Mouse (Mus musculus) forebrain, embryonic 13.5 days (tissue): ENCODE measurements around the gene Fjx1. TPM values are rescaled to one million over a fixed set of nuclear protein-coding genes. Genes with fewer than 3 reads are reported as not detected.

Experiments used
- ATAC-seq: fragments of 200-750 bp; cut with Nextera tagmentation; 2 replicates; pipeline ENCODE4 v1.8.0; 2017
- H3K27ac ChIP-seq: fragments of 300-500 bp; sonication (generic); 2 replicates; pipeline ENCODE4 v1.5.1; 2015; ENCODE audit warnings: inconsistent platforms, mild to moderate bottlenecking, moderate library complexity
- H3K27me3 ChIP-seq: fragments of 300-500 bp; sonication (generic); 2 replicates; pipeline ENCODE4 v1.6.1; 2015; ENCODE audit warnings: mild to moderate bottlenecking, inconsistent platforms
- H3K36me3 ChIP-seq: fragments of 300-500 bp; sonication (generic); 2 replicates; pipeline ENCODE4 v1.6.1; 2015; ENCODE audit warnings: mild to moderate bottlenecking, inconsistent platforms; ENCODE audit not compliant: poor library complexity, severe bottlenecking
- H3K4me1 ChIP-seq: fragments of 300-500 bp; sonication (generic); 2 replicates; pipeline ENCODE4 v1.6.1; 2015; ENCODE audit warnings: inconsistent platforms
- H3K4me2 ChIP-seq: fragments of 300-500 bp; sonication (generic); 2 replicates; pipeline ENCODE4 v1.6.1; 2015; ENCODE audit warnings: inconsistent platforms, mild to moderate bottlenecking, moderate library complexity
- H3K4me3 ChIP-seq: fragments of 300-500 bp; sonication (generic); 2 replicates; pipeline ENCODE4 v1.5.1; 2015; ENCODE audit warnings: mild to moderate bottlenecking, inconsistent platforms
- H3K9ac ChIP-seq: fragments of 300-500 bp; sonication (generic); 2 replicates; pipeline ENCODE4 v1.6.1; 2015; ENCODE audit warnings: mild to moderate bottlenecking, inconsistent platforms
- H3K9me3 ChIP-seq: fragments of 300-500 bp; sonication (generic); replicated peaks from 2 replicates; pipeline ENCODE4 v1.6.1; 2016; ENCODE audit warnings: inconsistent platforms
- WGBS: fragments of 180-500 bp; shearing (Covaris S2); methylation state at CpG from one replicate; pipeline ENCODE4 v1.1.7; 2015; 5-methylcytosine and 5-hydroxymethylcytosine counted together
- polyA plus RNA-seq: library from polyadenylated mRNA; unstranded; fragments of >200 nt; fragmentation: Nextera tagmentation; extraction: Ambion mirVana; gene quantifications from 2 replicates; pipeline ENCODE4 v1.2.1, GENCODE M21; 2015

The Fjx1 gene
- polyA plus RNA-seq, 1 experiment from 2014 or later, result 24.2 TPM

DNA sequence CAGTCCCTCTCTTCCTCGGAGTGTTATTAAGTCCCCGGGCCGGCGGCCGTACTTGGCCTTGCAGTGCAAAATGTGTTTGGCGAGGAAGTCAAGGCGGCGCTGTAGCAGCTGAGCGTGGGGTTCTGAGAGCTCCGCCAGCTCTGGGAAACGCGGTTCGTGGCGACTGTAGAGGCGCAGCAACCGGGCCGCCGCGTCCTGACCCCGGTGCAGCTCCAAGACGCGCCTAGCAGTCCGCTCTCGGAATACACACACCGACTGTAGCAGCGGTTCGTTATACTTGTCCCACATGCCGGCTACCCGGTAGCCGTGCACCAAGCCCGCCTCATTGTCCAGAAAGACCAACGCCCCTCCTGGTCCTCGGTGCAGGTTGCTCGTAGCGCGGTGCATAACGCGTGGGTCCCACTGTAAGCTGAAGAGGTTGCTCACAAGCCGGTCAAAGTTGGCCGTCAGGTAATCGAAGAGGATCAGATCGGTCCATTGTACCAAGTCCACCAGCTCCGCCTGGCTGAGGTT is 2.0 kb downstream of the Fjx1 start:
- peak overlapping the region; percentile 92 for H3K4me2 ChIP-seq
- peak overlapping the region; percentile 96 for H3K27ac ChIP-seq
- H3K4me1 ChIP-seq, result peaks cover 34% of the 10 kb centered on the region
- H3K27me3 ChIP-seq, result no peaks in the 10 kb centered on the region
- peak; percentile 14 for ATAC-seq
- H3K9me3 ChIP-seq, result no peaks in the 10 kb centered on the region
- under 1% methylated on average over 43 of the region's 43 CpGs for WGBS
- H3K9ac ChIP-seq, result peak overlapping the region; percentile 99
- H3K36me3 ChIP-seq, result peaks cover 14% of the 10 kb centered on the region
- H3K4me3 ChIP-seq, result peak overlapping the region; percentile 90

- H3K4me1 ChIP-seq, result peaks cover 34% of the 10 kb centered on the region
- no peaks in the 10 kb centered on the region for H3K9me3 ChIP-seq
- peak; percentile 36; the same call in 1 of the 2 replicates for ATAC-seq
- peak overlapping the region; percentile 96 for H3K27ac ChIP-seq
- H3K27me3 ChIP-seq, result no peaks in the 10 kb centered on the region
- under 1% methylated on average over 17 of the region's 17 CpGs for WGBS
- peak overlapping the region; percentile 90 for H3K4me3 ChIP-seq
- peak overlapping the region; percentile 99 for H3K9ac ChIP-seq
- peaks cover 14% of the 10 kb centered on the region for H3K36me3 ChIP-seq
- H3K4me2 ChIP-seq, result peak overlapping the region; percentile 92
These were observed 2.6 kb downstream of the Fjx1 start for GRCm38 (mm10) chr2:102449630-102450247.

DNA sequence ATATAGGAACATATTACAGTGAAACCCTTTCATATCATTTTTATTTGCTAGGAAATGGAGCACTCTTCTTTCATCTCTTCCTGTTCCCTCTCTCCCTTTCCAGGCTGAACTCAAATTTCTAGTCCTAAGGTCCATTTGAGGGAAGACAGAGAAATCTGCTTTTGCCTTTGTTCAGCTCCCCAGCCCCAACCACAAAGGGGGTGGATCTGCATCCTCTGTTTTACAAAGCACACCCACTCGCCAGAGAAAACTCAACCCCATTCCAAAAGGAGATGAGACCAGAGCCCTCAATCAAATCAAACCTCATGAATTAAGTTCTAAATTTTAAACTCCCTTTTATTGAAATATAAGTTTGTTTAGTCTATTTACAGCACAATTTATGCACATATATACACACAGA is 3.2 kb downstream of the Fjx1 start:
- Histone ChIP-seq H3K27ac (peak overlapping the region; percentile 57; the same call in 1 of the 2 replicates), H3K4me3 (peak overlapping the region; percentile 90), H3K9ac (peak overlapping the region; percentile 99), H3K36me3 (peaks cover 14% of the 10 kb centered on the region), H3K27me3 (no peaks in the 10 kb centered on the region), H3K9me3 (no peaks in the 10 kb centered on the region), H3K4me2 (peak overlapping the region; percentile 92), H3K4me1 (peaks cover 34% of the 10 kb centered on the region)
- ATAC-seq, result no peak
- WGBS, result 11% methylated on average over 1 of the region's 1 CpGs

- Histone ChIP-seq H3K36me3 (peaks cover 14% of the 10 kb centered on the region), H3K27ac (no peak overlapping the region), H3K9me3 (no peaks in the 10 kb centered on the region)
These were observed 4.5 kb downstream of the Fjx1 start for GRCm38 (mm10) chr2:102447831-102448230.

GRCm38 (mm10) chr2:102446851-102447250 is 5.4 kb downstream of the Fjx1 start:
- no peak overlapping the region for H3K9ac ChIP-seq
- no peaks in the 10 kb centered on the region for H3K27me3 ChIP-seq
- H3K9me3 ChIP-seq, result no peaks in the 10 kb centered on the region
- H3K4me2 ChIP-seq, result no peak overlapping the region
- H3K4me1 ChIP-seq, result peaks cover 23% of the 10 kb centered on the region
- H3K4me3 ChIP-seq, result no peak overlapping the region
- ATAC-seq, result no peak
- peaks cover 14% of the 10 kb centered on the region for H3K36me3 ChIP-seq
- H3K27ac ChIP-seq, result no peak overlapping the region
- WGBS, result 91% methylated on average over 4 of the region's 4 CpGs

More at GRCm38 (mm10) chr2:102447831-102448230, 4.5 kb downstream of the Fjx1 start:
- H3K4me1 ChIP-seq, result peaks cover 30% of the 10 kb centered on the region
- no peak overlapping the region for H3K4me3 ChIP-seq
- H3K27me3 ChIP-seq, result no peaks in the 10 kb centered on the region
- no peak for ATAC-seq
- no peak overlapping the region for H3K9ac ChIP-seq
- WGBS, result 69% methylated on average over 7 of the region's 7 CpGs
- peak overlapping the region; percentile 92 for H3K4me2 ChIP-seq

DNA sequence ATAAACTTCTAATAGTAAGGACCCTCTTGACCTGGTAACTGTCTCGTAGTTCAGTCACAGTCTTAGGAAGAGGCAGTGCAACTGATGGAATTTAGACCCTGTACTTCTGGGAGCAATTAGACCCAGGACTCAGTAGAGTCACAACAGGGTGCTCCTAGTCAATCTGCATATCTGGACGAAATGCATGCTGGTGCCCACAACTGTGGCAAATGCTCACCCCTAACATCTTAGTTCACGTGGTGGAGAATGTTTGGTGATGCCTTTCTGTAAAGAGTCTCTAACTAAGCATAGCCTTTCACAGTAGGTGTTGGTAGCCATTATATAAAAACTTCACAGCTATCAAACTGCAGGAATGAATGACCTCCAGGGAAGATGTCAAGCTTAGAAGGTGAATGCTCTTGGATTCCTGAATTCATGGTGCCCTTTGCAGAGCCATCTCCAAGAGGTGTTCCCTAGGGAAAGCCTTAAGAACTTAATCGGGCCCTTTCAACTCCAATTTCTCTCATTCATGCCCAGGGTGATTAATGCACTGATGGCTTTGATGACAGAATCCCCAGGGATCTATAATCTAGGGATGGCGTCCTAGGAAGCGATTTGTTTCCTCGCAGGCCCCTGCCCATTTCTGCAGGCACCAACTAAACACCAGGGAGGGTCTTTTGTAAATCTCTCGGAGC is 14.8 kb downstream of the Fjx1 start:
- no peaks in the 10 kb centered on the region for H3K36me3 ChIP-seq
- no peak overlapping the region for H3K4me2 ChIP-seq
- 23% methylated on average over 8 of the region's 8 CpGs for WGBS
- no peak overlapping the region for H3K4me3 ChIP-seq
- no peak overlapping the region for H3K9ac ChIP-seq
- no peaks in the 10 kb centered on the region for H3K9me3 ChIP-seq
- H3K27ac ChIP-seq, result no peak overlapping the region
- no peaks in the 10 kb centered on the region for H3K27me3 ChIP-seq
- H3K4me1 ChIP-seq, result no peaks in the 10 kb centered on the region
- no peak for ATAC-seq

DNA sequence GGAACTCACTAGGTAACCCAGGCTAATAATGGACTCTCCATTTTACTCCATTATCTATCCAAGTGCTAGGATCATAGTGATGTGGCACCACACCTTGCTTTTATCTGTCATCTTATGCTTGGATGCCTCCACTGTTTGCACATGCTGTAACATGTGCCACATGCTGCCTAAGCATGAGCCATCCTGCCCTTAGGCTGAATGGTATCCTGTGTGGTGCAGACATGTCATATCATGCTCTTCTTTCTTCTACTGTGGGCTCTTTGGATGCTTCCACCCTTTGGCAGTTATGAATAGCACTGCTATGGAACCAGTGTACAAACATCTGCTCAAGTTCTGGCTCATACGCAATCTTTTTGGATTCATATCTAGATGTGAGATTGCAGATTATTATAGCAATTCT is 18.4 kb downstream of the Fjx1 start:
- 96% methylated on average over 1 of the region's 1 CpGs for WGBS
- H3K27ac ChIP-seq, result no peak overlapping the region
- H3K4me1 ChIP-seq, result no peaks in the 10 kb centered on the region
- H3K27me3 ChIP-seq, result no peaks in the 10 kb centered on the region
- H3K4me3 ChIP-seq, result no peak overlapping the region
- no peaks in the 10 kb centered on the region for H3K36me3 ChIP-seq
- no peak overlapping the region for H3K4me2 ChIP-seq
- no peaks in the 10 kb centered on the region for H3K9me3 ChIP-seq
- ATAC-seq, result no peak
- H3K9ac ChIP-seq, result no peak overlapping the region

GRCm38 (mm10) chr2:102431084-102431483 is 21.2 kb downstream of the Fjx1 start:
- Histone ChIP-seq H3K4me2 (no peak overlapping the region), H3K9me3 (no peaks in the 10 kb centered on the region), H3K27ac (no peak overlapping the region), H3K9ac (no peak overlapping the region), H3K36me3 (no peaks in the 10 kb centered on the region), H3K27me3 (no peaks in the 10 kb centered on the region), H3K4me1 (no peaks in the 10 kb centered on the region), H3K4me3 (no peak overlapping the region)
- WGBS, result 55% methylated on average over 4 of the region's 4 CpGs
- no peak for ATAC-seq

- Histone ChIP-seq H3K27me3 (no peaks in the 10 kb centered on the region), H3K9me3 (no peaks in the 10 kb centered on the region), H3K36me3 (no peaks in the 10 kb centered on the region), H3K4me1 (no peaks in the 10 kb centered on the region), H3K27ac (no peak overlapping the region), H3K4me2 (no peak overlapping the region), H3K4me3 (no peak overlapping the region), H3K9ac (no peak overlapping the region)
- ATAC-seq, result no peak
These were observed 24.3 kb downstream of the Fjx1 start for GRCm38 (mm10) chr2:102427974-102428373.

DNA sequence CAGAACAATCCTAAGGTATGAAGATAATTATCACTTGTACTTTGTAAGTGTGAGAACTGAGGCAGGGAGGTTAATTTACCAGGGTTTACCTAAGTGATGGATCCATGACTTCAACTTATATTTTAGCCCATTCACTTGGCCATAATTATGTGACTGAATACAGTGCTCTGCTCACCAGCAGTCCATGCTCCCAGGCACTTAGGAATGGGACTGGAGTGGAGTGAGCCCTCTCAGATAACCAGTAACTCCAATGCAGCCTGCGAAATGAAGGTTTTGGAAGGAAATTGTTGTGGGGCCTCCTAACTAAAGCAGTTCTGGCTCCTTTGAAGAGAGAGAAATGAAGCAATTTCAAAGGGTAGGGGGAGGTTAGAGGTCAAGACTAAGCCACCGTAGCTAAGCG is 25.9 kb downstream of the Fjx1 start:
- Histone ChIP-seq H3K36me3 (no peaks in the 10 kb centered on the region), H3K4me3 (no peak overlapping the region), H3K4me1 (no peaks in the 10 kb centered on the region), H3K27me3 (no peaks in the 10 kb centered on the region), H3K9me3 (no peaks in the 10 kb centered on the region), H3K9ac (no peak overlapping the region), H3K27ac (no peak overlapping the region), H3K4me2 (no peak overlapping the region)
- WGBS, result 59% methylated on average over 3 of the region's 3 CpGs
- no peak for ATAC-seq

DNA sequence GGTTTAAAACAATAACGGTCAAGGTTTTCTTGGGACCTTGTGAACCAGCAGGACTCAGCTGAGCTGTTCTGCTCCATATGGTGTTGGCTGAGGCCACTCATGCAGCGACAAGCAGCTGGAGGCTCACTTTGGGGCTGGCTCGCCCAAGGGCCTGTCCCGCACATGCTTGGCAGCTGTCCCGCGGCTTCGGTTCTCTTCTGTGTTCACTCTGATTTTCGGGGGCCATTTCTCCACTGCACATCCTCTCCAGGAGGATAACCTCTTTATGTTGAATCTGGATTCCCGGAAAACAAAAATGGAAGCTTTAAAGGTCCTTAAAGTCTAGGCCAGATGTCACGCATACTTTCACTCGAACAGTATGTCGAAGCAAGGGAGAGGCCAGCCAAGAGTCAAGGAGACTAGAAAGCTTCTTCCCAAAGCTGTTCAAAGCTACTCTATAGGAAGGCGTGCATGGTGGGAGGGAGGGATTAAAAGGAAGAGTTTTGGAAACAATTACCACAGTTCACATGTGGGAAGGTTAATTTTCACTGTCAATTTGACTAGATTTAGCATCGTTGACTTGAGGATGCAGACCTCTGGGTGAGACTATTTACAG is 36.1 kb downstream of the Fjx1 start:
- no peak for ATAC-seq
- no peak overlapping the region for H3K4me3 ChIP-seq
- H3K27ac ChIP-seq, result no peak overlapping the region
- H3K9ac ChIP-seq, result no peak overlapping the region
- no peaks in the 10 kb centered on the region for H3K36me3 ChIP-seq
- H3K27me3 ChIP-seq, result 0 out of 2 replicates have a peak, but pooled peaks cover 3% of the 10 kb centered on the region
- no peak overlapping the region for H3K4me2 ChIP-seq
- no peaks in the 10 kb centered on the region for H3K4me1 ChIP-seq
- WGBS, result 88% methylated on average over 14 of the region's 14 CpGs
- no peaks in the 10 kb centered on the region for H3K9me3 ChIP-seq

DNA sequence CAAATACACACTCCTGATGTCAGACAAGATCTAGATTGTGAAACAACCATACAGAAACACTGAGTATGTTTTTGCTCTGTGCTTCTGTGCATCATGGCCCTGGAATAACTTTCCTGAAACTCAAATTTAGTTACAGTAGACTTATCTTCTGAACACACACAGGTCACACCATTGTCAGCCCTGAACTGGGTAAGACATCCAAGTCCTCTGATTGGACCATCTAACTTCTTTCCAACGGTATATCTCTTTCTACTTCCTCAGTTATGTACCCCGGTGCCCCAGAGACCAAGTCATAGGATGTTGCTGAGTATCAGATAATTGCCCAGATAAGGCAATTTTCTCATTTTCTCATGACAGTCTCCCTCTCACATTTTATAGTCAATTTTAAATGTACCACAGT is 39.6 kb downstream of the Fjx1 start:
- ATAC-seq, result no peak
- Histone ChIP-seq H3K4me1 (peaks cover 6% of the 10 kb centered on the region), H3K27ac (no peak overlapping the region), H3K9ac (no peak overlapping the region), H3K27me3 (peaks cover 6% of the 10 kb centered on the region; the same call in 1 of the 2 replicates), H3K36me3 (no peaks in the 10 kb centered on the region), H3K9me3 (no peaks in the 10 kb centered on the region), H3K4me3 (no peak overlapping the region), H3K4me2 (no peak overlapping the region)
- 88% methylated on average over 2 of the region's 2 CpGs for WGBS
